Mouse (Mus musculus): ENCODE measurements around the gene Traf7.

DNA sequence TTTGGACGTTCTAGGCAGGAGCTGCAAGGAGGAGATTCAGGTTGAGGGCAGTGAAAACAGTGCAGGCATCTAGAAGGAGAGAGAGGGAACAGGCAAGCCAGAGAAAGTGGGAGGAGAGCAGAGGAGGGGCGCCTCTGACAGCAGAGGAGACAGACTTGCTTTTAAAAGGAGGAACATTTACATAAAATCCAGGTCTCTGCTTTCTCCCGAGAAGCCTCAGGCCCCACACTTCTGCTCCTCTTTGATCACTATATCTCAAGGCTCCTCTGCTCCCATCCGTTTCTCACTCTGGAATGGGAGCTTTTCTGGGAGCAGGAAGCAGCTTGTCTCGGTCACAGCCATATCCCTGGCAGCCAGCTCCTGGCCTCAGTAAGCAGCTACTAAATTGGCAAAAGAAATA, 7.6 kb upstream of the Traf7 start:
- no peak for TF ChIP-seq CTCF (conservative IDR thresholded peaks at IDR 0.05; ENCODE audit: low read length)
- TF ChIP-seq NANOG (IDR thresholded peaks at IDR 0.05; ENCODE audit: borderline replicate concordance, low read length) = no peak
- no peak for TF ChIP-seq POU5F1 (IDR thresholded peaks at IDR 0.05; ENCODE audit: borderline replicate concordance, low read length)

Measured in E14TG2a.4 (cell line).